Mouse (Mus musculus) hindbrain, postnatal 0 days (tissue): ENCODE measurements around the gene Slc51b. TPM values are rescaled to one million over a fixed set of nuclear protein-coding genes. Genes with fewer than 3 reads are reported as not detected.
A peak's percentile ranks its signal among the peaks of the same experiment; 100 is the strongest.

Experiments
- ATAC-seq: fragments of 200-750 bp; cut with Nextera tagmentation; 2 replicates; pipeline ENCODE4 v1.8.0; 2017; ENCODE audit warnings: mild to moderate bottlenecking, moderate TSS enrichment, moderate library complexity
- DNase-seq: peaks from one replicate; pipeline ENCODE4 v3.0.0-alpha.2; 2015; ENCODE audit warnings: low spot score
- H3K27ac ChIP-seq: fragments of 300-500 bp; sonication (generic); 2 replicates; pipeline ENCODE4 v1.5.1; 2014; ENCODE audit warnings: mild to moderate bottlenecking
- H3K27me3 ChIP-seq: fragments of 300-500 bp; sonication (generic); 2 replicates; pipeline ENCODE4 v1.6.1; 2014; ENCODE audit warnings: low read length, mixed read lengths; ENCODE audit not compliant: insufficient read depth
- H3K36me3 ChIP-seq: fragments of 300-500 bp; sonication (generic); 2 replicates; pipeline ENCODE4 v1.6.1; 2014; ENCODE audit warnings: low read length, mixed read lengths; ENCODE audit not compliant: insufficient read depth
- H3K4me1 ChIP-seq: fragments of 300-500 bp; sonication (generic); 2 replicates; pipeline ENCODE4 v1.6.1; 2014; ENCODE audit warnings: antibody characterized with exemption, low read length, mixed read lengths; ENCODE audit not compliant: insufficient read depth
- H3K4me2 ChIP-seq: fragments of 300-500 bp; sonication (generic); 2 replicates; pipeline ENCODE4 v1.6.1; 2014; ENCODE audit warnings: low read depth, mild to moderate bottlenecking, low read length, moderate library complexity, mixed read lengths
- H3K4me3 ChIP-seq: fragments of 300-500 bp; sonication (generic); 2 replicates; pipeline ENCODE4 v1.5.1; 2014; ENCODE audit warnings: low read length
- H3K9ac ChIP-seq: fragments of 300-500 bp; sonication (generic); replicated peaks from 2 replicates; pipeline ENCODE4 v1.6.1; 2014; ENCODE audit warnings: mild to moderate bottlenecking, low read length, moderate library complexity, mixed read lengths
- H3K9me3 ChIP-seq: fragments of 300-500 bp; sonication (generic); 2 replicates; pipeline ENCODE4 v1.6.1; 2016; ENCODE audit warnings: low read length, mixed read lengths
- CTCF ChIP-seq: IDR thresholded peaks from 2 replicates; pipeline ENCODE4 v1.5.1; 2016; ENCODE audit warnings: antibody characterized with exemption, control low read depth, low read depth
- WGBS: fragments of 180-500 bp; shearing (Covaris S2); extraction: QIAGEN DNeasy Blood & Tissue Kit; methylation state at CpG from one replicate; pipeline ENCODE4 v1.1.7; 2014; 5-methylcytosine and 5-hydroxymethylcytosine counted together
- polyA plus RNA-seq: library from polyadenylated mRNA; unstranded; fragments of >200 nt; fragmentation: Nextera tagmentation; extraction: Ambion mirVana; gene quantifications from 2 replicates; pipeline ENCODE4 v1.2.1, GENCODE M21; 2015
- total RNA-seq: library from RNA; depleted of rRNA; stranded (reverse); fragments of >200 nt; gene quantifications from 2 replicates; pipeline ENCODE4 v1.2.3, GENCODE M21; 2014

Slc51b gene
- total and polyA plus RNA-seq, 2 experiments from 2014 or later, result not detected

DNA sequence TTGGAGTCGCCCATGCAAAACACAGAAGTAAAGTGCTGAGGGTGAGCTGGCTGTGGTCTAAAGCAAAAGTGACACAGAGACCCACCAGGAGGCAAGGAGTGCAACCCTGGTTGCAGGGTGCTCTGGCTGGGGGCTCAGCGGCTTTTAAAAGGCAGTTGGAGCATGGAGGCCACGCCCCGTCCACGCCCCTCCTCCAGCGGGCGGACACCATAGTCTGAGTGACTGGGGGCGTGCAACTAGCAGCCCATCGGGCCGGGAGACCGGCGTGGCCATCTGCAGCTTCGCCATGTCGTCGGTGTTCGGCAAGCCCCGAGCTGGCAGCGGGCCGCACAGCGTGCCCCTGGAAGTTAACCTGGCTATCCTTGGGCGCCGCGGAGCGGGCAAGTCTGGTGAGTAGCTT, 24.5 kb downstream of the Slc51b start, which contains the start of gene Rasl12:
Gene Rasl12 (plus strand): TSS at position 228 of the 400 bp plus-strand sequence.
- Histone ChIP-seq H3K4me2 (peak within 1 kb of the TSS; percentile 72), H3K4me1 (peaks cover 6% of the 10 kb centered on the region), H3K27ac (no peak within 1 kb of the TSS), H3K36me3 (no peaks in the 10 kb centered on the region), H3K9ac (peak within 1 kb of the TSS; percentile 47), H3K4me3 (peak within 1 kb of the TSS; percentile 42), H3K9me3 (no peaks in the 10 kb centered on the region), H3K27me3 (no peaks in the 10 kb centered on the region)
- DNase-seq, result peak; percentile 80
- under 1% methylated on average over 24 of the region's 24 CpGs for WGBS
- TF ChIP-seq CTCF, result no peak
- ATAC-seq, result peak; percentile 84

DNA sequence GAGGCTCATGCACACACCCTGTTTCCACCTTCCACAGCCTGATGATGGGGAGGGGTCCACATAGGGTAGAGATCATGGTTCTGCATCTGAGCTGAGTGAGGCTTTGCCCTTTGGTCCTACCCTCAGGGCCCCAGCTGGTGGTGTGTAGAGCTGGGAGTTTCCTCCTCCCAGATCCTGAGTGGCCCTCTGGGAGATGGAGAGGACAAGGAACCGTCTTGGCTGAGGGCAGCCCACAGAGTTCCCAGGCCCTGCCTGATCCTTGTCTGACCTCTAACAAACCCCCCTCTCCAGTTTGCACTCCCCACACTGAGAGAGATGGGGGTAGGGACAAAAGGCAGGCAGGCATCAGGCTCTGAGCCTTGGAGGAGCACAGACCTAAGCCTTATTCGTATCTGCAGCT, 28.4 kb downstream of the Slc51b start:
- peaks cover 6% of the 10 kb centered on the region for H3K4me1 ChIP-seq
- H3K9me3 ChIP-seq, result no peaks in the 10 kb centered on the region
- DNase-seq (no peak), ATAC-seq (no peak)
- no peak overlapping the region for H3K9ac ChIP-seq
- H3K4me3 ChIP-seq, result no peak overlapping the region
- H3K4me2 ChIP-seq, result no peak overlapping the region
- WGBS, result 75% methylated on average over 2 of the region's 2 CpGs
- no peaks in the 10 kb centered on the region for H3K36me3 ChIP-seq
- TF ChIP-seq CTCF, result no peak
- no peak overlapping the region for H3K27ac ChIP-seq
- H3K27me3 ChIP-seq, result peaks cover 30% of the 10 kb centered on the region

DNA sequence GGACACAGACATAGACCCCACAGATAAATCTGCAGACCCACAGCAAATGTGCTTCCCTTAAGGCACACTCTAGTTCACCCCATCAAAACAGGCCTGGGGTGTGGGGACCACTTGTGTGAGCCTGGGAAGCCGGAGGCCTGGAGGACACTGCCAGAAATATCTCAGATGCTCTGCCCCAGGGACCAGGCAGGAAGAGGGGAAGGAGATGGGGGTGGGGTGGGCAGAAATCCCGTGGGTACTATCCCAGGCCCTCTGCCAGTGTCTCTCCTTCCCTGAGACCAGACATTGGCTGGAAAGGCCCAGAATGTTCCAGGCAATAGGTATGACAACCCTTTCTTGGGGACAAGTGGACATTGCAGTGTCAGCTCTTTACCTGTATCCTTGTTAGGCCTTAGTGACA, 29.1 kb downstream of the Slc51b start:
- no peaks in the 10 kb centered on the region for H3K9me3 ChIP-seq
- WGBS, result 48% methylated on average over 2 of the region's 2 CpGs
- H3K27me3 ChIP-seq, result peaks cover 30% of the 10 kb centered on the region
- no peak for TF ChIP-seq CTCF
- DNase-seq (no peak), ATAC-seq (no peak)
- no peak overlapping the region for H3K27ac ChIP-seq
- H3K4me3 ChIP-seq, result no peak overlapping the region
- no peaks in the 10 kb centered on the region for H3K36me3 ChIP-seq
- peaks cover 6% of the 10 kb centered on the region for H3K4me1 ChIP-seq
- no peak overlapping the region for H3K9ac ChIP-seq
- H3K4me2 ChIP-seq, result no peak overlapping the region

DNA sequence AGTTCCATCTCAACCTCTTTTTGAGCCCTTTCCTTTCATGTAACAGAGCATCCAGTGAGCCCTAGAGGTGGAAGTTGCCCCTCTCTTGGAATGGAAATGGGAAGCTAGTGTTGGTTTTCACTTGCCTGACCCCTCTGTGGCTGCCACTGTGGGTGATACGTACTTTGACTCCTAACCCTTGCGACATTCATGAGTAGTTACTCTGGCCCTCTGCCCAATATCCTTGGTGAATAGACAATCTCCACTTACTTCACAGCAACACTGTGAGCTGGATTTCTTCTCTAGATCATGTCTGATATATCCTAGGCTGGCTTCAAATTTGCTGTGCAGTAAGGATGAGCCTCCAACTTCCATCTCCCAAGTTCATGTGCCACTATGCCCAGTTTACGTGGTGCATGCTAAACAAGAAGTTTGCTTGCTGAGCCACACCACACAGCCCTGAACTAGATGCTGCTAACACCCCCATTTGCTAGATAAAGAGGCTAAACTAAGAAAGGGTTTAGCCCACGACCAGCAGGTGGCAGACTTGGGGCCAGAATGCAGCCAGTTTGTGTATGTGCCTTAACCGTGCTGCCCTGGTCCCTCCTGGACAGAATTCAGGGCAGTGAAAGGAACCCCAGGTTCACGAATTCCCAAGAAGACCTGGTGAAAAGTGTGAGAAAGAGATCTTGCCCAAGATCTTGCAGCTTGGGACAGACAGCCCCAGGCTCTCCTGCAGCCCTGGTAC, 30.0 kb downstream of the Slc51b start:
- no peak overlapping the region for H3K4me2 ChIP-seq
- H3K27ac ChIP-seq, result no peak overlapping the region
- no peak overlapping the region for H3K4me3 ChIP-seq
- H3K9ac ChIP-seq, result no peak overlapping the region
- H3K9me3 ChIP-seq, result no peaks in the 10 kb centered on the region
- peak; percentile 67 for DNase-seq
- 31% methylated on average over 6 of the region's 6 CpGs for WGBS
- TF ChIP-seq CTCF, result peak; percentile 84
- no peaks in the 10 kb centered on the region for H3K36me3 ChIP-seq
- H3K4me1 ChIP-seq, result no peaks in the 10 kb centered on the region; the same call in 1 of the 2 replicates
- ATAC-seq, result no peak
- H3K27me3 ChIP-seq, result peaks cover 30% of the 10 kb centered on the region

DNA sequence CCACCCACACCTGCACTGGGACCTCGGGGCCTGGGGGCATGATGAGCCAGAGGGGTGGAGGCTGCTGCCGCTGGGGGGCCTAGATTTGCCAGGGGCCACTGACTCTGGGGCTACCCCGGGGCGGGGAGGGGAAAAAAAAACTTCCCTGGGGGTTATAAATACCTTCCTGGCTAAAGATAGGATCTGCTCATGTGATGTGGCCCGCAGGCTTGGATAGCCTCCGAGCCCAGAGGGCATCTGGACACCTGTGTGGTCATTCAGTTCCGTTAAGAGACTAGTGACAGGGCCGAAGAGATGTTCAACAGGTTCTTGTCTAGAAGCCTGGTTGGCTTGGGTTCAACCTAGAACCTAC, 31.2 kb downstream of the Slc51b start, which contains the start of gene Kbtbd13:
Gene Kbtbd13 (minus strand): TSS at position 40 of the 352 bp plus-strand sequence.
- no peak for TF ChIP-seq CTCF
- peak within 1 kb of the TSS; percentile 28; the same call in 1 of the 2 replicates for H3K9ac ChIP-seq
- H3K4me3 ChIP-seq, result peak within 1 kb of the TSS; percentile 37
- H3K4me2 ChIP-seq, result peak within 1 kb of the TSS; percentile 51
- no peak for ATAC-seq
- H3K27me3 ChIP-seq, result peaks cover 30% of the 10 kb centered on the region
- no peaks in the 10 kb centered on the region for H3K36me3 ChIP-seq
- H3K27ac ChIP-seq, result no peak within 1 kb of the TSS
- no peaks in the 10 kb centered on the region for H3K9me3 ChIP-seq
- no peaks in the 10 kb centered on the region; the same call in 1 of the 2 replicates for H3K4me1 ChIP-seq
- WGBS, result 42% methylated on average over 8 of the region's 8 CpGs
- DNase-seq, result no peak

DNA sequence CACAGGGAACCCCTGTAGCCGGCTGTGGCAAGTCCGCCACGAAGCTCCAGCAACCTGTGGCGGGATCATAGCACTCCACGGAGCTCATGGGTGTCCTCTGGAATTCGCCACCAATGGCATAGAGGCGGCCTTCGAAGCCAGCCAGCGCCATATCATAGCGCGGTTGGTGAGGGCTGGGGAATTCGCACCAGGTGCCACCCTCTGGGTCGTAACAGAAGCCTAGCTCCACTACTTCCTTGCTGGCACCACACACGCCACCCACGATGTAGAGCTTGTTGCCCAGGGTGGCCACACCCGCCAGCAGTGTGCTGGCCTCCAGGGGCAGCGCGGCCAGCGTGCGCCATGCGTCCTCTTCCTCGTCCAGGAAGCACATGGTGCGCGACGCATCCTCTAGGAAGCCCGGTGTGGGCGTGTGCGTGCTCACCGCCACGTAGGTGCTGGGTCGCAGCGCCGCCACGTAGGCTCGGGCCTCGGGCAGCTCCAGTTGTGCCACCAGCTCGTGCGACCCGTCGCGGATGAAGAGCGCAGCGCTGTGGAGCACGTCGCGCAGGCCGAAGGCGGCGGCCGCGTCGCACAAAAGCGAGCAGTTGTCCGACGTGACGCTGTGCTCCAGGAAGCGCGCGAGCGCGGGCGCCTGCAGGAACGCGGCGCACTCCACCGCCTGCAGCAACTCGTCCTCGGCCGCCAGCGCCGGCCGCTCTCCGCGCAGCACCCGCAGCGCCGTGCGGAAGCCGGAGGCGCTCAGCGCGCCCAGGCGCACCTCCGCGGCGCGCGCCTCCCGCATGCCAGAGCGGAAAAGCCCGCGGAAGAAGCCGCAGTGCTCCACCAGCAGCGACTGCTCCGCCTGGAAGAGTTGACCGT, 31.8 kb downstream of the Slc51b start:
- TF ChIP-seq CTCF, result no peak
- peak overlapping the region; percentile 37 for H3K4me3 ChIP-seq
- H3K9ac ChIP-seq, result peak overlapping the region; percentile 28; the same call in 1 of the 2 replicates
- H3K4me2 ChIP-seq, result peak overlapping the region; percentile 51
- H3K27ac ChIP-seq, result no peak overlapping the region
- no peaks in the 10 kb centered on the region for H3K9me3 ChIP-seq
- 18% methylated on average over 87 of the region's 96 CpGs for WGBS
- H3K36me3 ChIP-seq, result no peaks in the 10 kb centered on the region
- peak; percentile 49 for DNase-seq
- peak; percentile 65 for ATAC-seq
- peaks cover 30% of the 10 kb centered on the region for H3K27me3 ChIP-seq
- H3K4me1 ChIP-seq, result no peaks in the 10 kb centered on the region; the same call in 1 of the 2 replicates
